In genomic region chr3:134239321-134239970, GRCm38 (mm10) we compare ENCODE assay signal across 8 mouse cellular contexts. TPM values are rescaled to one million over a fixed set of nuclear protein-coding genes. Genes with fewer than 3 reads are reported as not detected.
DNase-seq lines count a peak whose midpoint lies in the region; ATAC-seq and TF ChIP-seq lines count a peak whose summit lies in the region.

No protein-coding gene starts in this region.

- TF ChIP-seq CTCF in G1E (IDR thresholded peaks at IDR 0.05; ENCODE audit: low read depth, low read length) = no peak
- TF ChIP-seq CTCF in forebrain, postnatal 0 days (IDR thresholded peaks at IDR 0.05; ENCODE audit: low read depth) = peak; percentile 52

- H3K4me2 ChIP-seq in forebrain, postnatal 0 days (ENCODE audit: low read depth) = peak overlapping the region; percentile 78
- H3K4me2 ChIP-seq in lung, embryonic 16.5 days (ENCODE audit: low read depth, low read length) = peak overlapping the region; percentile 99

- H3K4me1 ChIP-seq in G1E (ENCODE audit: insufficient read depth, low read depth, low read length) = no peaks in the 10 kb centered on the region
- peaks cover 12% of the 10 kb centered on the region; the same call in 1 of the 2 replicates for H3K4me1 ChIP-seq in forebrain, postnatal 0 days (ENCODE audit: insufficient read depth)
- H3K4me1 ChIP-seq in lung, embryonic 16.5 days (replicated peaks; ENCODE audit: control insufficient read depth, insufficient read depth, low read length) = peaks cover 9% of the 10 kb centered on the region

- ATAC-seq in G1E (ENCODE audit: extremely low read depth, insufficient number of reproducible peaks, low FRiP score, poor library complexity, severe bottlenecking) = no peak
- ATAC-seq in forebrain, postnatal 0 days = peak; percentile 55
- ATAC-seq in lung, embryonic 16.5 days (ENCODE audit: low read depth) = peak; percentile 29; the same call in 1 of the 2 replicates

- no peaks in the 10 kb centered on the region for H3K36me3 ChIP-seq in G1E (replicated peaks)
- H3K36me3 ChIP-seq in forebrain, postnatal 0 days (ENCODE audit: insufficient read depth) = no peaks in the 10 kb centered on the region
- H3K36me3 ChIP-seq in lung, embryonic 16.5 days (ENCODE audit: control insufficient read depth, insufficient read depth, low read length) = no peaks in the 10 kb centered on the region

- no peaks in the 10 kb centered on the region for H3K27me3 ChIP-seq in G1E (ENCODE audit: insufficient read depth, low read length)
- H3K27me3 ChIP-seq in forebrain, postnatal 0 days (ENCODE audit: insufficient read depth, low read length) = no peaks in the 10 kb centered on the region
- H3K27me3 ChIP-seq in lung, embryonic 16.5 days (ENCODE audit: control insufficient read depth, insufficient read depth, low read depth, low read length) = no peaks in the 10 kb centered on the region

- H3K9me3 ChIP-seq in G1E (replicated peaks) = peaks cover 26% of the 10 kb centered on the region
- H3K9me3 ChIP-seq in forebrain, postnatal 0 days (ENCODE audit: low read length) = no peaks in the 10 kb centered on the region
- no peaks in the 10 kb centered on the region for H3K9me3 ChIP-seq in lung, embryonic 16.5 days (ENCODE audit: control insufficient read depth, low read length)

- H3K4me3 ChIP-seq in G1E (ENCODE audit: low read depth, low read length) = peak overlapping the region; percentile 13; the same call in 1 of the 2 replicates
- H3K4me3 ChIP-seq in forebrain, postnatal 0 days (ENCODE audit: low read depth, low read length) = peak overlapping the region; percentile 80
- peak overlapping the region; percentile 67 for H3K4me3 ChIP-seq in lung, embryonic 16.5 days (ENCODE audit: low read length)

- DNase-seq in G1E (ENCODE audit: low spot score) = no peak
- peak; percentile 83 for DNase-seq in cerebellum, adult 11-12 months
- DNase-seq in forebrain, postnatal 0 days = peak; percentile 80
- DNase-seq in heart, postnatal 4 days = peak; percentile 49
- DNase-seq in layer of hippocampus, postnatal 14 days (ENCODE audit: low spot score in 2 of 2) = peak; percentile 63 to 66
- peak; percentile 49 for DNase-seq in retina, postnatal 7 days (ENCODE audit: low read depth, low spot score)
- DNase-seq in adipocyte (ENCODE audit: low spot score) = no peak

- peak overlapping the region; percentile 96 for H3K27ac ChIP-seq in forebrain, postnatal 0 days (ENCODE audit: low read depth, low read length)
- H3K27ac ChIP-seq in lung, embryonic 16.5 days (ENCODE audit: low read length) = peak overlapping the region; percentile 70

- H3K9ac ChIP-seq in forebrain, postnatal 0 days = peak overlapping the region; percentile 84
- peak overlapping the region; percentile 70 for H3K9ac ChIP-seq in lung, embryonic 16.5 days (ENCODE audit: low read length)

- WGBS in forebrain, postnatal 0 days = 1% methylated on average over 44 of the region's 51 CpGs
- WGBS in lung, embryonic 16.5 days = under 1% methylated on average over 42 of the region's 51 CpGs

RNA-seq across cellular contexts. Expression of gene Cxxc4, which starts 3.2 kb away (rescaled TPM):
- total RNA-seq in G1E (2014; fragmentation: Nextera tagmentation) = not detected in 2 replicates
- 0.17 and 0.22 TPM in 2 replicates for total RNA-seq in G1E (2017)
- polyA plus RNA-seq in G1E (2012) = not detected in 2 replicates
- 34.4 and 39.0 TPM in 2 replicates for total RNA-seq in forebrain, postnatal 0 days (2014; rRNA removed)
- 19.8 and 23.3 TPM in 2 replicates for polyA plus RNA-seq in forebrain, postnatal 0 days (2015; fragmentation: Nextera tagmentation; extraction: Ambion mirVana)
- 1 to 10 TPM; 2.7 to 3.0 TPM for total RNA-seq in heart, postnatal 4 days (2021)
- total RNA-seq in layer of hippocampus, postnatal 14 days (2021) = 10 to 100 TPM; 12.2 to 14.5 TPM
- 1.1 and 1.3 TPM in 2 replicates for polyA plus RNA-seq in lung, embryonic 16.5 days (2015; fragmentation: Nextera tagmentation; extraction: Ambion mirVana)

Comparison
In these comparisons a context has a peak if more than half of its experiments do, and no peak if none do; other contexts are left out.
1. DNase-seq: peak in cerebellum, adult 11-12 months (single experiment), forebrain, postnatal 0 days (single experiment), heart, postnatal 4 days (single experiment), layer of hippocampus, postnatal 14 days (2 of 2) and retina, postnatal 7 days (single experiment); none in G1E (single experiment) and adipocyte (single experiment).
2. H3K4me3 ChIP-seq: peak in every context shown above with its lines; median percentile 80 in forebrain, postnatal 0 days; 67 in lung, embryonic 16.5 days; 13 in G1E.